Mouse (Mus musculus): ENCODE measurements around the gene Slc1a2.

The Slc1a2 gene

DNA sequence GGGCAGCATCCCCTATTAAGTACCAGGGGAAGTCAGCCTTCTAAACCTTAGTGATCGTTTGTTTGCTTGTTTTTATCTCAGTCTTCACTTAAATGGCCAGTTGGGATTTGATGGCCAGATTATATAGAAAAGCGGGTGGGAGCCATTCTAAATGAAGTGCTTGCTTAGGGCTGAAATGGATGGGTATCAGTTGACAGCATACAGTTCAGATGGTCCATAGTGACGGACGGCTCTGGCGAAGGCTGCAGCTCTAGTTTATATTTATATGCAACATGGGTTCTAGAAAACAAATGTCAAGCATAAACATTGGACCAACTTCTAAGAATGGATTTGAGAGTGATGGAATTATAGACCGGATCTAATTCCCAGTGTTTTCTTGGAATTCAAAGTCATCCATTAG lies 9.5 kb downstream of the Slc1a2 start:
- DNase-seq: peak; percentile 15

DNA sequence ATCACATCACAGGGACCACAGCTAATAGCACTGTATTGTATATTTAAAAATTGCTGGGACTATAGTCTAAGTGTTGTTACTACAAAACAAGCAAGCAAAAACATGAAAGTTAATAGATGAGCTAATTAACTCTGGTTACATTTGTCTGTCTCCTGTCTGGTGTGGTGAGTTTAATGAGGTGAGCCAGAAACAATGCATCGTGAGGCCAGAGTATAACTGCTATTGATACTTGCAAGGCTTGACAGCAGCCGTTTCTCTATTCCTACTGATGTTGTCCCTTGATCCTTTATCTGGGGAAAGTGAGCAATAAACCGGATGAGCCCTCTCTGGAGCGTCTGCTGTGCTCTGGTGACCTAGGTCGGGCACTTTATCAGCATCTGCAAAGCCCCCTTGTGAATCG lies 11.1 kb downstream of the Slc1a2 start:
- DNase-seq: peak; percentile 41

DNA sequence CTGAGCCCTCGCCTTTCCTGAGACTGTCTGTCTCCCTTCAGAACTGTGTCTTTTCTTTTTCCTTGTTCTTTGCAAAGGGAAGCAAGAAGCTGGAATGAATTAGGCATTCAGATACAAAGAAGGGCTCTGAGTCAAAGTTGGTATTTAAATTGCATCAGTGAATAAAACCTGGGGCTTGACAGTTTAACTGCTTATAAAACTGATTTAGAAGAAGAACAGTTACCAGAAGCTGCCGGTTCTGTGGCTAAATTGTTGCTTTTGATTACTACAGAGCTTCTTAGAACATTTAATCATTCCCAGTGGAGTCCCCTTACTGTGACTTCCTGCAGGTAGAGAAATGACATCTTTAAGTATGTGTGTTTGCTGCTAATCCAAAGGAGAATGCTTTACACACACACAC lies 16.1 kb downstream of the Slc1a2 start:
- no peak for DNase-seq

- DNase-seq: peak; percentile 92
Observed at GRCm38 (mm10) chr2:102675275-102675674, 16.8 kb downstream of the Slc1a2 start.

GRCm38 (mm10) chr2:102676716-102677312 lies 18.4 kb downstream of the Slc1a2 start:
- DNase-seq: peak; percentile 43

DNA sequence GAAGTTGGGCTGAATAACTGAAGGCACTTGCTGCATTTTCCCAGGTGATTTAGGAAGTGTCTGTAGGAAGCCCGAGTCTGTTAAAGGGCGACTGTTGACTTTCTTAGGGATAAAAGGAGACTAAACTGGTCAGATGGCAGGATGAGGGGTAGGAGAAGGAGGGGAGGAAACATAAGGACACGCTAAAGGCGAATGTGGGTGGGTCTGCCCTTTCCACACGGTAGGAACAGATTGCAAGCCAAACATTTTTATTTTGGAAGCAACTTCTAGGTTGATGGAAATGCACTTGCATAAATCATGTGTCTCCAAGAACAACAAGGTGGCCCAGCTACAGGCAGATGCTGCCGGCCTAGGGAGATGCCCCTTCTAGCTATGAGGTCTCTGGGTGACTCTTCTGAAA lies 18.9 kb downstream of the Slc1a2 start:
- no peak for DNase-seq

GRCm38 (mm10) chr2:102681351-102681750 lies 22.9 kb downstream of the Slc1a2 start:
- DNase-seq: no peak

DNA sequence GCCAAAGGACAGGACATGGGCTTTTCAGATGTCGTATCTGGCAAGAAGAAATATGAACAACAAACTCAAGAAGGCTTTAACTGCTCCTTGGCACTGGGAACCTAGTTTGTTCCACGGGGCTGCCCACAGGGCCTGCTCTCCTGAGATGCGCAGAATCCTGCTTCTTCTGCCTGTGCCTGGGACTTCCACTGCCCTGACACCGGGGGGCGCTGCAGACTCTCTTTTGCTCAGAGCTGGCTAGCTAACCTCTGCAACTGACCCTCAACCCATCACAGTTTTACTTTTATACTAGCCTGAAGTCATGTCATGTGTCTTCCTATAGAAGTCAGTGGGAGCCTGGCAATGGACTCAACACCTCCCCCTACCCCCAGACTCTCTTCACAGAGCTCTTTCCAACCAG lies 23.7 kb downstream of the Slc1a2 start:
- peak; percentile 86 for DNase-seq

- no peak for DNase-seq
Observed at GRCm38 (mm10) chr2:102685371-102686107, 27.1 kb downstream of the Slc1a2 start.

DNA sequence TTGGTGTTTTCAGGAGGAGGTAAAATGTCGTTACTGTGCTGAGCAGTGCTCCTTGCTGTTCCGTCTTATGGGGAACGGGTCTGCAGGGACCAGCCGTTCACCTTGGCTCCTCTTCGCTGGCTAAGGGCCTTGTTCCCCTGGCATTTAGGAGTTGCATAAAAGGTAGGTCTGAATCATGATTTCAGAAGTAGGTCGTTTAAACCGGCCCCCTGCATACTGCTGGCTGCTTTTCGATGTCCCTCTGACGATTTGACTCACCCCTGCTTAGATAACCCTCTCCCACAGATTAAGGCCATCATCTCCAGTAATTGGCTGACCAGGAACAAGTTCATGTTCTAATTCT lies 27.6 kb downstream of the Slc1a2 start:
- DNase-seq: no peak

GRCm38 (mm10) chr2:102693556-102693955 lies 35.1 kb downstream of the Slc1a2 start:
- DNase-seq: no peak

DNA sequence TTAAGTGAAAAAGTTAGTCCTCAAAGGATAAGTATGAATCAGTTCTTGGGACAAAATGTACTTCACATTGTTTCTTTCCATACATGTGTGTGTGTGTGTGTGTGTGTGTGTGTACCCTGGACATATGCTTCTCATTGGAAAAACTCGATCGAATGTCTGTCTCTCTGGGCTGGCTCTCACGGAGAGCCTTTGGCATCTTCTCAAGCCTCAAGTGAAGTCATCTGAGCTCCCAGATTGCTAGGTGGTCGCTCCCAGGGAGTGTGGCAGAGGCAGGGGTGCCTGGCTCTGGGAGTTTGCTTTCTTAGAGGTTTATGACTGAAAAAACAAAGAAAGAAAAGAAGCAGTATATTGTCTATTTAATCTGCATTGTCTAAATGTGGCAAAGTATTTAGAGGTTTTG lies 36.3 kb downstream of the Slc1a2 start:
- DNase-seq: peak; percentile 68

DNA sequence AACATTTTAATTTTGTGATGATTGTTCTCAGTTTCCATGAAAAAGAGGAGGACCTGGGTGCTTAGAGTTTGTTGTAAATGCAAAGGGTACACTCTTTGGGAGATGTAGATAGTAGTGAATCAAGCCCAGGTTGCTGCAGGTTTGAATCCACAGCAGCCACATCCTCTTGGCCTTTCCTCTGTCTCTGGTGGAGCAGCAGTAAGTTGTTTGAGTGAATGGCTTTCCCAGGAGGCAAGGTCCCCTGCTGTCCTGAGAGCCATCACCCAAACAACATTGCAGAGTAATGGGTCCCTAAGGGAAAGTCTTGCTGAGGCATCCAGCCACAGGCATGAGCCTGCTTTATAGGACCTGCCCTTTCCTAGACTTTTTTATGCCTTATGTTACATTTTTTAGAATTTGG lies 37.1 kb downstream of the Slc1a2 start:
- DNase-seq: peak; percentile 59

DNA sequence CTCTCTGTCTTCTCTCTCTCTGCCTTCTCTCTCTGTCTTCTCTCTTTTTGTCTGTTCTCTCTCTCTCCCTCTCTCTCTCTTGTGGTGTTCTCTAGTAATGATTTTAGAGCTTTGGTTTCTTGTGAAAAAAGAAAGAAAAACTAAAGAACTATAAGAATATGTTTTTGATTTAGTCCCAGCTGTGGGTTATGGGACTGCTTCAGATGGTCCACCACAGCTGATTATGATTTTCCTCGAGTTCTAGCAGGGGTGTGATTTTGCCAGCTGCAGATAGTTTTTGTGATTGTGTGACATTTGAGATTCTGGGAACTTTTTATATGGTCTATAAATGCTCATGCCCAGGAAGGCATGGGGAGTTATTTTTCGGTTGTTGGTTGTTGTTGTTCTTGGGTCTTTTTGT lies 39.3 kb downstream of the Slc1a2 start:
- DNase-seq: peak; percentile 10

GRCm38 (mm10) chr2:102699921-102700320 lies 41.5 kb downstream of the Slc1a2 start:
- peak; percentile 70 for DNase-seq

DNA sequence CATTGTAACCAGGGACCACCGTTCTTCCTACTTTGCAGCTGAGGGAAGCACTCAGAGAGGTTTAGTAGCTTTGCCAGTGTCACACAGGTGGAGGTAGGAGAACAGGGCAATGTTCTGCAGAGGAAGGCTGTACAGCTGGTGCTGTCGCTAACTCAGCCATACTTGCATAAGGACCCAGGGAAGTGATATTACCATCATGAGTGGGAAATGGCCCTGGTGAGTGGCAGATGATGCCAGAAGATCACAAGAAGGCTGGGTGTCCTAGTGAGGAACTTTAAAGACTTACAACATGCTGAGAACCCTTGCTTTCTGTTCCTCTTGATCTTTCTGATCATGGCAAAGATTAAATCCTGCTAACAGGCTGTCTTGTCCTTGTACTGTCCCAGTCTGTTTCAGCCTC lies 42.2 kb downstream of the Slc1a2 start:
- DNase-seq: peak; percentile 64

GRCm38 (mm10) chr2:102701382-102701781 lies 42.9 kb downstream of the Slc1a2 start:
- DNase-seq: peak; percentile 15

DNA sequence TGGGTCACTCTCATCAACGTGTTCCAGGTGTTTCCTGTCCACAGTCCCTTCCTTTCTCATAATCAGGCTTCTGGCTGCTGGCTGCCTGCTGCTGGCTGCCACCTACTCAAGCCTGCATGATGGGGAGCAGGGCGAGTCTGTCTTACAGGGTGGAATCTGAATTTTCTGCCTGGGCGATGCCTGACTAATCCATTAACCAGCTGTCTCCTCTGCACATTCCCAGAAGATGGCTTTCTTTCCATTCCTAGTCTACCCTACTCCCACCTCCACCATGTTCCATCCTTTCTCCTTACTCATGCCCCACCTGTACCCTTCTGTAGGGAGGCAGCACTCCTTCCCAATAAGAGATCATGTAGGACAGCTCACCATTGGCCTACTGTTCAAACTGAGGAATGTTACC lies 45.1 kb downstream of the Slc1a2 start:
- peak; percentile 67 for DNase-seq

DNA sequence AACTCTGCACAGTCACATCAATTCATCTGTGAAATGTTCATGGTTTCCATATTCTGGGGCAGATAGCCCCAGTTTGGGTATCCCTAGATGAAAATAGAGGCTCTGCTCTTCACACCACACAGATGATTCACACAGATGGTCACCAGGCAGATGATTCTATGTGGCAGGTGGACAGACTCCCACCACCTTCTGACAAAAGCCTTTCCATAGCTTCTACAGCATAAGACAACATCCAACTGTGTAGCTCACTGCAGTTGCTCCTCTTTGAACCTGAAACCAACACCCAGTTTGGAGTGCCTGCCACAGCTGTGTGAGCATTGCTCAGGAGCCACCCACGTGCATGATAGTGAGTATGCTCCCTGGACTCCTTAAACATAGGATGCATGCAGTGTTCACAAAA lies 46.3 kb downstream of the Slc1a2 start:
- peak; percentile 22 for DNase-seq

GRCm38 (mm10) chr2:102711511-102711910 lies 53.1 kb downstream of the Slc1a2 start:
- DNase-seq: peak; percentile 76

DNA sequence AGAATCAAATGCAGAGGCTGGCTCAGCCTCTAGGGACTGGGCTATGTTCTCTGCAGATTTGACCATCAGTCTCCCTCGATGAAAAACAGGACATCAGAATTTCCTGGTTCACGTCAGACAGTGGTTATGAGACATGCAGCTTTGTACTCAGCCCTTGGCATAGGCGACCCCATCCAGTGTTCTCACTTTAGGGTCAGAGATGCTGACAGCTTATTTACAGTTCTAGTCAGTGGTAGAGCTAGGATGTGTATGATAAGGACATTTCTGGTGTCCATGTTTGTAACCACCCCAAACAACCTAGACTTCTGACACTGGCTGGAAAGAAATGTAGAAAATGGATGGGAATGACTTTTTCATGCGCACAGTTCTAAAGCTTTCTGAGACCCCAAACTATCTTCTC lies 53.6 kb downstream of the Slc1a2 start:
- DNase-seq: peak; percentile 77

GRCm38 (mm10) chr2:102712678-102713628 lies 54.5 kb downstream of the Slc1a2 start:
- DNase-seq: peak; percentile 46

DNA sequence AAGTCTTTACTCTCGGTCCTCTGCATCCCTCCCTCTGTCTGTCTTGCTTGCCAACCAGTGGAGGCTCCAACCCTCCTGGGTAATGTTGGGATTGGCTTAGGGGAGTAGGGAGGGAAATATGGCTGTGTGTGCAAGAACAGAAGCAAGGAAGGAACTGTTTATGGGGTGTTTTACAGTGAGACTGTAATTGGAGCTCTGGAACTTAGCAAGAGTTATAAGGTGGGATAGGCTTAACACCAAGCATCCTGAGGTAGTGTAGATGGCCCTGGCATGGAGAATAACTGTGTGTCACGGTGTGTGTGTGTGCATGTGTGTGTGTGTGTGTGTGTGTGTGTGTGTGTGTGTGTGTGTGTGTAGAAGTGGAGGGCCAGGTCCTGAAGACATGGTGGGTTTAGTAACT lies 55.9 kb downstream of the Slc1a2 start:
- peak; percentile 39 for DNase-seq

GRCm38 (mm10) chr2:102715754-102716153 lies 57.3 kb downstream of the Slc1a2 start:
- DNase-seq: peak; percentile 24
